Mouse (Mus musculus) forebrain, embryonic 10.5 days (tissue): ENCODE results near the gene Dact1. TPM values are rescaled to one million over a fixed set of nuclear protein-coding genes. Genes with fewer than 3 reads are reported as not detected.

Experiments
- DNase-seq: peaks from one replicate; pipeline ENCODE4 v3.0.0-alpha.2; 2017; ENCODE audit warnings: low spot score; ENCODE audit errors: extremely low spot score
- H3K27ac ChIP-seq: fragments of 300-500 bp; sonication (generic); 2 replicates; pipeline ENCODE4 v1.5.1; 2016; ENCODE audit warnings: mild to moderate bottlenecking
- H3K27me3 ChIP-seq: fragments of 300-500 bp; sonication (generic); 2 replicates; pipeline ENCODE4 v1.6.1; 2016; ENCODE audit warnings: mild to moderate bottlenecking; ENCODE audit not compliant: poor library complexity, severe bottlenecking
- H3K36me3 ChIP-seq: fragments of 300-500 bp; sonication (generic); replicated peaks from 2 replicates; pipeline ENCODE4 v1.6.1; 2016; ENCODE audit warnings: mild to moderate bottlenecking, moderate library complexity
- H3K4me1 ChIP-seq: fragments of 300-500 bp; sonication (generic); 2 replicates; pipeline ENCODE4 v1.6.1; 2016
- H3K4me3 ChIP-seq: fragments of 300-500 bp; sonication (generic); 2 replicates; pipeline ENCODE4 v1.5.1; 2016; ENCODE audit warnings: mild to moderate bottlenecking, moderate library complexity
- H3K9me3 ChIP-seq: fragments of 300-500 bp; sonication (generic); 2 replicates; pipeline ENCODE4 v1.6.1; 2016; ENCODE audit warnings: mild to moderate bottlenecking, moderate library complexity
- WGBS: fragments of 180-500 bp; shearing (Covaris S2); methylation state at CpG from one replicate; pipeline ENCODE4 v1.1.7; 2016; 5-methylcytosine and 5-hydroxymethylcytosine counted together
- polyA plus RNA-seq: library from polyadenylated mRNA; unstranded; fragments of >200 nt; fragmentation: Nextera tagmentation; extraction: Ambion mirVana; gene quantifications from 2 replicates; pipeline ENCODE4 v1.2.1, GENCODE M21; 2016

Dact1 gene
- polyA plus RNA-seq, result 4.9 and 5.6 TPM in 2 replicates

DNA sequence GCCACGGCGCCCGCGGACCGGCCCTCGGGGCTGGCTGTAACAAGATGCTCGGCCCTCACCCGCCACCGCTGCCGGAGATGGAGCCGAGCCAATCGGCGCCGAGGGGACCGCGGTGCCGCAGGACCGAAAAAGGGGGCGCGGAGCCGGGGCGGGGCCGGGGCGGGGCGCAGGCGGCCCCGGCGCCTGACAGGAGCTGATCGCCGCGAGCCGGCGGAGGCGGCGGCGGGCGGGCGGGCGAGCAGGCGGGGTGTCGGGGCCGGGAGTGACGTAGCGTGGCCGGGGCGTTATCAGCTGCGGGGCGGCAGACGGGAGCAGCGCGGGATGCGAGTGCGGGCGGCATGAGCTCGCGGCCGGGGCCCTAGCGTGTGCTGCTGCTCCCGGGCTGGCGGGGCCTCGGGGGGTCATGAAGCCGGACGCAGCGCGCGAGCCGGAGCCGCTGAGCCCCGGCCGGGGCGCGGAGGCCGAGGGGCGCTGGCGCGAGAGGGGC, at the start of gene Dact1:
Gene Dact1 (plus strand): TSS at position 304 of the 487 bp plus-strand sequence.
- Histone ChIP-seq H3K36me3 (peaks cover 7% of the 10 kb centered on the region), H3K9me3 (no peaks in the 10 kb centered on the region), H3K27ac (peak within 1 kb of the TSS; percentile 89), H3K27me3 (peaks cover 41% of the 10 kb centered on the region), H3K4me1 (peaks cover 54% of the 10 kb centered on the region), H3K4me3 (peak within 1 kb of the TSS; percentile 83)
- 1% methylated on average over 56 of the region's 76 CpGs for WGBS
- DNase-seq, result peak; percentile 80

DNA sequence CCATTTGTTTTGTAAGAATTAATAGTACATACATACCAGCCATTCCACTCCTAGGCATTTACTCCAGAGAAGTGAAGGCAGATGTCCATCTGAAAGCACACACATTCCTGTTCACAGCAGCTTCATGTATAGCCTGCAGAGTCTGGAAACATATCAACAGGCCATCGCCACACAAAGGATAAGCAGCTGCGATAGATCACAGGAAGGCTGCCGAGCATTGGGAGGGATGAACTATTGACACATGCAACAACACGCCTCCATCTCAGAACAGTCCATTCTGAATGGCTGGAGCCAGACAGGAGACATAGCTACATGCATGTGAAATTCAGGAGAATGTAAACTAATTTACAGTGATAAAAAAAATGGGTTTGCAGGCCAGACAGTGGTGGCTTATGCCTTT, 45.5 kb upstream of the Dact1 start:
- H3K4me3 ChIP-seq, result no peak overlapping the region
- H3K27ac ChIP-seq, result no peak overlapping the region
- 0 out of 2 replicates have a peak, but pooled peaks cover 3% of the 10 kb centered on the region for H3K9me3 ChIP-seq
- H3K4me1 ChIP-seq, result no peaks in the 10 kb centered on the region
- H3K27me3 ChIP-seq, result no peaks in the 10 kb centered on the region
- H3K36me3 ChIP-seq, result no peaks in the 10 kb centered on the region
- no peak for DNase-seq
- 96% methylated on average over 4 of the region's 4 CpGs for WGBS

GRCm38 (mm10) chr12:71269367-71269766, 40.3 kb upstream of the Dact1 start:
- no peaks in the 10 kb centered on the region for H3K36me3 ChIP-seq
- WGBS, result 92% methylated on average over 7 of the region's 7 CpGs
- no peaks in the 10 kb centered on the region for H3K4me1 ChIP-seq
- 0 out of 2 replicates have a peak, but pooled peaks cover 3% of the 10 kb centered on the region for H3K9me3 ChIP-seq
- no peak for DNase-seq
- no peak overlapping the region for H3K27ac ChIP-seq
- no peak overlapping the region for H3K4me3 ChIP-seq
- H3K27me3 ChIP-seq, result no peaks in the 10 kb centered on the region

DNA sequence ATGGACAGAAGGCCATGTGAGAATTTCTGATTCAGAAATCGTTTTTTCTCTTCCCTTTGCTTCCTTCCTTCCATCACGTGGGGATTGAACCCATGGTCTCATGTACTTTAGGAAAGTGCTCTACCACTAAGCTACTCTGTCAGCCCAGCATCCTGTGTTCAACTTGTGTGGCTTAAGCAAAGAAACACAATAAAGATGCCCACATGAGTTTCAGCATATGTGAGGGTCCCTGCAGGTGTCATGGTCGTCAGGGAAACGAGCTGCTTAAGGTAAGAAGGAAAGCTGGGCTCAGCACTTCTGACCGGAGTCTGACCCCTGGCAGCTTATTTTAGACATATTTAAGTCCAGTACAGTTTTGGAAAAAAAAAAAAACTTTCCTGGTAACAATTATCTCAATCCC, 38.6 kb upstream of the Dact1 start:
- Histone ChIP-seq H3K9me3 (0 out of 2 replicates have a peak, but pooled peaks cover 3% of the 10 kb centered on the region), H3K36me3 (no peaks in the 10 kb centered on the region), H3K4me3 (no peak overlapping the region), H3K27ac (no peak overlapping the region), H3K27me3 (no peaks in the 10 kb centered on the region), H3K4me1 (no peaks in the 10 kb centered on the region)
- 74% methylated on average over 5 of the region's 5 CpGs for WGBS
- no peak for DNase-seq

- no peaks in the 10 kb centered on the region for H3K36me3 ChIP-seq
- DNase-seq, result no peak
- WGBS, result 90% methylated on average over 5 of the region's 5 CpGs
These were observed 35.0 kb upstream of the Dact1 start for GRCm38 (mm10) chr12:71274519-71275237.

DNA sequence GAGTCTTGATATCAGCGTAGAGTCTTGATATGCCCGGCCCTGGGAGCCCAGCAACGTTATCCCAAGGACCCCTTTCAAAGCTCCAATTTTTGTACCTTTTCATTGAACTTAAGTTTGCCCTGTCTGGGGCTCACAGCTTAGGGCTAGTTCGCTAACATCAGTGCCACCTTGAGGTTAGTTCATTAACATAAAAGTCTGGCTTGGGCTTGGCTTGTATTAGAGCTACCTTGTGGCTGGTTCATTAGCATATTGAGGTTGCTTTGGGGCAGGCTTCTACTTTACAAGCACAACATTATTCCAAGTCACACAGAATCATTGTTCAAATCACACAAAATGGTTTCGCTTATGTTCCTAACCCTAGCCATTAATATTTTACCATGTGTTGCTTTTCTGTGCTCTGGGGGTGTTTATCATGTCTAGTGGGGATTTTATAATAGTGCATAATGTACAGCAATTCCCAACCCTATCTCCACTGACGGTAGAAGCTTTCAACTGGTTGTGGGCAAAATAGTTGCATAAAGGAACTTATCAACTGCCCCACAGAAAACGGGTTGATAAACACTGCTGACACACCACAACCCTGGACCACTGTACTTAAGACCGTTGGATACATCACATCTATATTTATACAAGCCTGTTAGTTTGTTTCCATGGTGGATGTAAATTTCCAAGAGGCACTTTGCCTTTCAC, 33.6 kb upstream of the Dact1 start:
- no peaks in the 10 kb centered on the region for H3K27me3 ChIP-seq
- no peaks in the 10 kb centered on the region for H3K36me3 ChIP-seq
- no peaks in the 10 kb centered on the region for H3K9me3 ChIP-seq
- peaks cover 14% of the 10 kb centered on the region; the same call in 1 of the 2 replicates for H3K4me1 ChIP-seq
- H3K27ac ChIP-seq, result no peak overlapping the region
- WGBS, result 91% methylated on average over 8 of the region's 8 CpGs
- no peak overlapping the region for H3K4me3 ChIP-seq
- DNase-seq, result no peak

More at GRCm38 (mm10) chr12:71274519-71275237, 35.0 kb upstream of the Dact1 start:
- no peaks in the 10 kb centered on the region for H3K27me3 ChIP-seq
- H3K4me1 ChIP-seq, result peaks cover 5% of the 10 kb centered on the region; the same call in 1 of the 2 replicates
- H3K9me3 ChIP-seq, result no peaks in the 10 kb centered on the region
- no peak overlapping the region for H3K4me3 ChIP-seq
- H3K27ac ChIP-seq, result no peak overlapping the region

GRCm38 (mm10) chr12:71279521-71280262, 30.0 kb upstream of the Dact1 start:
- 58% methylated on average over 12 of the region's 12 CpGs for WGBS
- Histone ChIP-seq H3K27ac (0 out of 2 replicates have a peak overlapping the region, but pooled peaks have one; percentile 41), H3K36me3 (no peaks in the 10 kb centered on the region), H3K9me3 (peaks cover 7% of the 10 kb centered on the region; the same call in 1 of the 2 replicates), H3K27me3 (no peaks in the 10 kb centered on the region), H3K4me3 (no peak overlapping the region), H3K4me1 (peaks cover 14% of the 10 kb centered on the region; the same call in 1 of the 2 replicates)
- DNase-seq, result no peak

DNA sequence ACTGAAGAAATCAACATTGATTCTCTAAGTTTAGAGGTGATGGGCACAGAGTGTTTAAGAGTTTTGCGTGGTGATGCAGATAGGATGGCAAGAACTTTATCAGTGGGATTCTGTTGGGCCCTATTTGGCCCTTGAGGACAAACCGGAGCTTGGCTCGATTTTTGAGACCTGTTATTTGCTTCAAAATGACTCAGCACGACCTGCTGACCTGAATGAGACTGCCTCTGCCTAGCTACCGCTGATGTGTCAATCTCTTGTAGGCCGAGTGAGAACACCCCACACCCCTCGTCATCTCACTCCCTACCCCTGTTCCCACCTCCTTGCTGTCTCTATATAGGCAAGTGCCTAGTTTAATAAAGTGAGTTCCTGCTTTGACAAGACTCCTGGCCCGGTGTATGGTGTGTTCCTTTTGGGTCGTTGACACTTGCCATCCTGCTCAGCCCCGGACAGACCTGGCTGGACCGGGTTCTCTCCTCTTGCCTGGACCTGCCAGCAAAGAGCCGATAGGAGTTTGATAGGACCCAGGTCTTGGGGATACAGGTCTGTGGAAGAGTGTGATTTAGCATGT, 28.4 kb upstream of the Dact1 start:
- no peak for DNase-seq
- Histone ChIP-seq H3K4me1 (peaks cover 14% of the 10 kb centered on the region; the same call in 1 of the 2 replicates), H3K36me3 (no peaks in the 10 kb centered on the region), H3K27me3 (no peaks in the 10 kb centered on the region), H3K9me3 (peaks cover 7% of the 10 kb centered on the region; the same call in 1 of the 2 replicates), H3K27ac (no peak overlapping the region), H3K4me3 (no peak overlapping the region)
- WGBS, result 86% methylated on average over 12 of the region's 12 CpGs

DNA sequence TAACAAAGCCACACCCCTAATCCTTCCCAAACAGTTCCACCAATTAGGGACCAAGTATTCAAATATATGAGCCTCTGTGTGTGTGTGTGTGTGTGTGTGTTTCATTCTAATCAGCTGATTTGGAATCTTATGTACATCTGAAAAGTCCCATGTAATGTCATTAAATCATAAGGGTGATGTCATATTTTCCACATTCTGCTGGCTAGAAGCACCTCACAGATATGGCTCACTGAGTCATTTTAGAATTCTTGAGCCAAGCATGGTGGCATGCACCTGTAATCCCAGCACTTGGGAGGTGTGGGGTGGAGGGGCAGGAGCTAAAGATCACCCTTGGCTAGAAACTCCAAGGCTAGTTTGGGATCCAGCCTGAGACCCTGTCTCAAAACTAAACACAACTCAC, 24.3 kb upstream of the Dact1 start:
- H3K27ac ChIP-seq, result no peak overlapping the region
- no peaks in the 10 kb centered on the region for H3K36me3 ChIP-seq
- peaks cover 5% of the 10 kb centered on the region; the same call in 1 of the 2 replicates for H3K4me1 ChIP-seq
- peaks cover 7% of the 10 kb centered on the region; the same call in 1 of the 2 replicates for H3K9me3 ChIP-seq
- DNase-seq, result no peak
- no peak overlapping the region for H3K4me3 ChIP-seq
- H3K27me3 ChIP-seq, result no peaks in the 10 kb centered on the region

DNA sequence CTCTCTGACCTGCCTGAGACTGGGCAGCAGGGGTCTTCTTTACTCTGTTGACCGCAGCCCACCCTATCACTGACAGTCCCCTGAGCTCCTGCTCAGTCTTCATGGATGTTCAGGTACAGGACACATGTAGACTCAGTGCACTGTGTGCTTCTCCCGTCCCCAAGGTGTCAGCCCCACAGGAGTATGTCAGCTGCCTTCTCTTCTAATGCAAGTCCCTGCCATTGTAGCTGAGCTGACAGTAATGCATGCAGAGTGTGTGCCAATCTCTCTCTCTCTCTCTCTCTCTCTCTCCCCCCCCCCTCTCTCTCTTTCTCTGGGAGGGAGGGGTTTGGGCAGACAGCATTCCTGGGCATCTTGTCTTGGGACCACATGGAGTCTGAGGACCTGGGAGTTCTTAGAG, 19.2 kb upstream of the Dact1 start:
- WGBS, result 79% methylated on average over 2 of the region's 2 CpGs

DNA sequence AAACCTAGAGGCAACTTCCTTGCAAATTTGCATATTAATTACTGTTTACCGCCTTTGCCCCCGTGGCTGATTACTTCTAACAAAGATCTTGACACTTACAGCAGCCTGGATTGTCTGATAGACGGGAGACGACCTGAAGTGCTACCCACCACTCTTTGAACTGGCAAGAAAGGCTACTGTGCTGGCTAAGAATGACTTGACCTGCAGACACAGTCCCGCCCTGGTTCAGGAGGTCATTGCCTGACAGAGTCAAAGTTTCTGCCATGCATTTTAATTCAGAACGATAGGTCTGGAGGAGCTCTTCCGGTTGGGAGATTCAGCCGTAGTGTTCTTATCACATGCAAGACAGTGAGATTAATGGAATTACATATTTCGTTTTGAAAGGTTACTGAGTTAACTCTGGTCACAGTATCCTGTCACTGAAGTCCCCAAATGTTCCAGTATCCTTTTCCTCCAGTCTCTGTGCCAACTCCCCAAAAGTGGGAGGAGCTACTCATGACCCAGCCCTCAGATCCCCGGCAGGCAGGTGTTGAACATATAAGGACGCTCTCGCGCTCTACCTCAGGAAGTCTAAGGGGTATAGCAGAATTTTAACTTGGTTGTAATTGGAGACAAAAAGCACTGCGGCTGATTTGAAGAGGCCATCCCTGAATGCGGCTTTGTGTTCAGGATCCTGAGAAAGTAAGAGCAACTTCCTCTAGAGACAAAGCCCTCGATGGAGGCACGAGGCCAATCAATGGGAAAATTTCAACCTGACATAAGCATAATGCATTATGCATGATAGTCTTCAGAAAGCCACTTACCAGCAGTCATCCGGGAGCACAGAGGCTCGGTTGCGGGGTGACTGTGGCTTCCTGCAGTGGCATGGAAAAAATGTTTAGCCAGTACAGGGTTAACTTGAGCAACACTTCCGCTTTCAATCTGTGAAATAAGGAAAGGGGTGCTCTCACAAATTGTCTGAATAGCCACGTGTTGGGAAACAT, 15.4 kb upstream of the Dact1 start:
- H3K4me1 ChIP-seq, result peaks cover 43% of the 10 kb centered on the region
- H3K9me3 ChIP-seq, result no peaks in the 10 kb centered on the region
- no peak for DNase-seq

More for the DNA sequence above, 19.2 kb upstream of the Dact1 start:
- no peaks in the 10 kb centered on the region for H3K36me3 ChIP-seq
- peaks cover 19% of the 10 kb centered on the region for H3K27me3 ChIP-seq
- H3K27ac ChIP-seq, result no peak overlapping the region
- no peak for DNase-seq
- no peaks in the 10 kb centered on the region for H3K9me3 ChIP-seq
- H3K4me1 ChIP-seq, result peaks cover 22% of the 10 kb centered on the region
- no peak overlapping the region for H3K4me3 ChIP-seq

More for the DNA sequence above, 15.4 kb upstream of the Dact1 start:
- Histone ChIP-seq H3K27me3 (peaks cover 29% of the 10 kb centered on the region), H3K27ac (0 out of 2 replicates have a peak overlapping the region, but pooled peaks have one; percentile 3), H3K4me3 (peak overlapping the region; percentile 18; the same call in 1 of the 2 replicates), H3K36me3 (no peaks in the 10 kb centered on the region)
- WGBS, result 33% methylated on average over 22 of the region's 22 CpGs
